Mouse (Mus musculus) cerebellum, adult 9-10 months (tissue): ENCODE results near the gene Nhp2.
"Not testable (repeated sequence)": the region's sequence is repeated elsewhere in the genome, so short reads cannot be mapped to it uniquely, and the experiment has no call there.

Source experiments
- DNase-seq: peaks from one replicate; pipeline ENCODE4 v3.0.0; 2022

Gene Nhp2

GRCm38 (mm10) chr11:51607096-51607738 is 12.3 kb upstream of the Nhp2 start:
- no peak for DNase-seq

GRCm38 (mm10) chr11:51609266-51609909 is 10.1 kb upstream of the Nhp2 start:
- no peak for DNase-seq

GRCm38 (mm10) chr11:51609940-51610339 is 9.6 kb upstream of the Nhp2 start:
- not testable (repeated sequence) for DNase-seq

GRCm38 (mm10) chr11:51614256-51614655 is 5.3 kb upstream of the Nhp2 start:
- no peak for DNase-seq

GRCm38 (mm10) chr11:51615129-51615528 is 4.4 kb upstream of the Nhp2 start:
- DNase-seq = no peak

- no peak for DNase-seq
These were observed 3.9 kb upstream of the Nhp2 start for GRCm38 (mm10) chr11:51615601-51616000.

GRCm38 (mm10) chr11:51616113-51616512 is 3.4 kb upstream of the Nhp2 start:
- not testable (repeated sequence) for DNase-seq

GRCm38 (mm10) chr11:51617693-51618092 is 1.8 kb upstream of the Nhp2 start:
- peak; percentile 85 for DNase-seq

- no peak for DNase-seq
These were observed 584 bp upstream of the Nhp2 start for GRCm38 (mm10) chr11:51618894-51619408.

- DNase-seq = no peak
These were observed 549 bp downstream of the Nhp2 start for GRCm38 (mm10) chr11:51620084-51620483.

- no peak for DNase-seq
These were observed 2.2 kb downstream of the Nhp2 start for GRCm38 (mm10) chr11:51621776-51622175.

- no peak for DNase-seq
These were observed 3.5 kb downstream of the Nhp2 start for GRCm38 (mm10) chr11:51622971-51623491.

- no peak for DNase-seq
These were observed 5.8 kb downstream of the Nhp2 start for GRCm38 (mm10) chr11:51625187-51625820.

GRCm38 (mm10) chr11:51627425-51627824 is 7.9 kb downstream of the Nhp2 start:
- DNase-seq = peak; percentile 68

GRCm38 (mm10) chr11:51627907-51628306 is 8.4 kb downstream of the Nhp2 start:
- no peak for DNase-seq

GRCm38 (mm10) chr11:51629651-51630314 is 10.2 kb downstream of the Nhp2 start:
- no peak for DNase-seq

- DNase-seq = no peak
These were observed 12.7 kb downstream of the Nhp2 start for GRCm38 (mm10) chr11:51632130-51632753.

- DNase-seq = not testable (repeated sequence)
These were observed 13.7 kb downstream of the Nhp2 start for GRCm38 (mm10) chr11:51633200-51633599.

- DNase-seq = no peak
These were observed 14.2 kb downstream of the Nhp2 start for GRCm38 (mm10) chr11:51633721-51634120.

GRCm38 (mm10) chr11:51635127-51635524 is 15.6 kb downstream of the Nhp2 start:
- no peak for DNase-seq

- DNase-seq = peak; percentile 90
These were observed 16.2 kb downstream of the Nhp2 start, which contains the start of gene Rmnd5b for GRCm38 (mm10) chr11:51635525-51636322. Rmnd5b (minus strand) TSS chr11:51635896.

GRCm38 (mm10) chr11:51636323-51636684 is 16.8 kb downstream of the Nhp2 start:
- DNase-seq = peak; percentile 76
